Mouse (Mus musculus) urinary bladder, postnatal 36 days (tissue): ENCODE results near the gene Stfa3.
"Not testable (repeated sequence)": the region's sequence is repeated elsewhere in the genome, so short reads cannot be mapped to it uniquely, and the experiment has no call there.

Experiments
- DNase-seq, 2 experiments: peaks; one replicate each; pipeline ENCODE4 v3.0.0; 2022; ENCODE audit warnings: low spot score in 2 of 2, mixed read lengths in 1 of 2

Stfa3 gene

GRCm38 (mm10) chr16:36455342-36455802, at the start of gene Stfa3:
Gene Stfa3, minus strand, starts transcription at chr16:36455392.
- DNase-seq = no peak

- DNase-seq = no peak
These were observed 47.1 kb upstream of the Stfa3 start for GRCm38 (mm10) chr16:36502286-36502685.

GRCm38 (mm10) chr16:36492420-36492819, 37.2 kb upstream of the Stfa3 start:
- DNase-seq = no peak

GRCm38 (mm10) chr16:36476866-36477265, 21.7 kb upstream of the Stfa3 start:
- no peak for DNase-seq

- no peak for DNase-seq
These were observed 20.3 kb upstream of the Stfa3 start for GRCm38 (mm10) chr16:36475530-36475929.

GRCm38 (mm10) chr16:36474849-36475248, 19.7 kb upstream of the Stfa3 start:
- DNase-seq = no peak

GRCm38 (mm10) chr16:36473217-36474216, 18.3 kb upstream of the Stfa3 start:
- DNase-seq = peak in 1 of 2 experiments; percentile 38

- no peak for DNase-seq
These were observed 16.0 kb upstream of the Stfa3 start for GRCm38 (mm10) chr16:36471066-36471633.

- DNase-seq = no peak
These were observed 14.8 kb upstream of the Stfa3 start for GRCm38 (mm10) chr16:36469955-36470478.

- DNase-seq = peak; percentile 41 to 44
These were observed 14.2 kb upstream of the Stfa3 start for GRCm38 (mm10) chr16:36469367-36469766.

- no peak for DNase-seq
These were observed 13.7 kb upstream of the Stfa3 start for GRCm38 (mm10) chr16:36468862-36469261.

GRCm38 (mm10) chr16:36467936-36468335, 12.7 kb upstream of the Stfa3 start:
- no peak for DNase-seq

GRCm38 (mm10) chr16:36465436-36465835, 10.2 kb upstream of the Stfa3 start:
- no peak for DNase-seq

GRCm38 (mm10) chr16:36464076-36464475, 8.9 kb upstream of the Stfa3 start:
- no peak for DNase-seq

- no peak for DNase-seq
These were observed 5.2 kb upstream of the Stfa3 start for GRCm38 (mm10) chr16:36460426-36460825.

GRCm38 (mm10) chr16:36420979-36421378, 34.2 kb downstream of the Stfa3 start:
- not testable (repeated sequence) for DNase-seq

- no peak for DNase-seq
These were observed 46.8 kb downstream of the Stfa3 start, which contains the start of gene Stfa2 for GRCm38 (mm10) chr16:36408357-36408756. Gene Stfa2, minus strand, starts transcription at chr16:36408457.
